Mouse (Mus musculus) embryonic fibroblast, embryonic 13.5 days (primary cell): ENCODE results near the gene Egfem1.

Source experiments
- CTCF ChIP-seq: IDR thresholded peaks from 2 replicates; pipeline ENCODE4 v1.5.1; 2011; ENCODE audit warnings: mild to moderate bottlenecking, control low read depth, low read length, moderate library complexity, borderline replicate concordance; ENCODE audit not compliant: insufficient read depth
- POLR2A ChIP-seq: IDR thresholded peaks from 2 replicates; pipeline ENCODE4 v1.6.1; 2011; ENCODE audit warnings: low read depth, mild to moderate bottlenecking, control low read depth, low read length, moderate library complexity

- no peak for TF ChIP-seq POLR2A
- no peak for TF ChIP-seq CTCF
These were observed 50.5 kb downstream of the Egfem1 start for GRCm38 (mm10) chr3:29132054-29132931.
